Mouse (Mus musculus): ENCODE measurements around the gene Tmx1. TPM values are rescaled to one million over a fixed set of nuclear protein-coding genes. Genes with fewer than 3 reads are reported as not detected.

Gene Tmx1
- 10 to 100 TPM; 29.3 to 34.7 (median 33.2) TPM for total RNA-seq (2022)

- peak; percentile 93 to 96 for DNase-seq (ENCODE audit: low spot score in 2 of 2)
Measured at GRCm38 (mm10) chr12:70452726-70453645, at the start of gene Tmx1. Tmx1 (plus strand) TSS chr12:70453095.

GRCm38 (mm10) chr12:70404327-70404726 is 48.6 kb upstream of the Tmx1 start:
- DNase-seq (ENCODE audit: low spot score in 2 of 2) = peak; percentile 83 to 90

- no peak for DNase-seq (ENCODE audit: low spot score in 2 of 2)
Measured at GRCm38 (mm10) chr12:70408396-70408795, 44.5 kb upstream of the Tmx1 start.

- no peak for DNase-seq (ENCODE audit: low spot score in 2 of 2)
Measured at GRCm38 (mm10) chr12:70409600-70409999, 43.3 kb upstream of the Tmx1 start.

DNA sequence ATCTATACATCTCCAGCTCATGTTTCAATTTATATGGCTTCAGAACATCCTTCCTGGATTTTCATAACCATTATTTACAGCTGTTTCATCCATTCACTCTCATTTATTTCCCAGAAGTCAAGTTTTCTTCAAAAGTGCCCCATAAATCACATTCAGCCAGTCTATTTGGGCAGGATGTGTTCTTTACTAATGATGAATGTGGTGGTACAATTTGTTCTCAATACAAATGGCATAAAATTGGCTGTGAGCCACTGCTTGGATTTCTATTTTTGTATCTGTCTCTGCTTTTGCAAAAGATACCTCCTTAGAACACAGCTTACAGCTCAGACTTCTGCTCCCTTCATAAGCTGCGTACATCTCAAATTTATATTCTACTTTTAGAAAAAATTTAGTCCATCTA is 32.7 kb upstream of the Tmx1 start:
- DNase-seq (ENCODE audit: low spot score in 2 of 2) = peak in 1 of 2 experiments; percentile 20

GRCm38 (mm10) chr12:70421028-70421427 is 31.9 kb upstream of the Tmx1 start:
- peak in 1 of 2 experiments; percentile 40 for DNase-seq (ENCODE audit: low spot score in 2 of 2)

GRCm38 (mm10) chr12:70422322-70423118 is 30.4 kb upstream of the Tmx1 start:
- DNase-seq (ENCODE audit: low spot score in 2 of 2) = no peak

DNA sequence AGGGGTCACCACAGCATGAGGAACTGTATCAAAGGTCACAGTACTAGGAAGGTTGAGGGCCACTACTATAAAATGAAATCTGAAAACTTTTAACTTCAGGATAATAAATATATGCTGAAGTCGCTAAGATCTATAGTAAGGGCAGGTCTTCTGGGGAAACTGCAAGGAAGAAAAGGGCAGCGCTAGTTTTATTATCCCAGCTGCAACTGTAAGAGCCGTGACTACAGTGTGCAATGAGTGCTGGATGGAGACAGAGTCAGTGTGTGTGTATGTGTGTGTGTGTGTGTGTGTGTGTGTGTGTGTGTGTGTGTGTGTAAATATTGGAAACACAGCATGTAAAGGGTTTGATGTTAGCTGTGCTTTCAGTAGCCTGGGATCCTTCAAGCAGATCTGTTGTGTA is 25.0 kb upstream of the Tmx1 start:
- no peak for DNase-seq (ENCODE audit: low spot score in 2 of 2)

GRCm38 (mm10) chr12:70429637-70430036 is 23.3 kb upstream of the Tmx1 start:
- DNase-seq (ENCODE audit: low spot score in 2 of 2) = no peak

DNA sequence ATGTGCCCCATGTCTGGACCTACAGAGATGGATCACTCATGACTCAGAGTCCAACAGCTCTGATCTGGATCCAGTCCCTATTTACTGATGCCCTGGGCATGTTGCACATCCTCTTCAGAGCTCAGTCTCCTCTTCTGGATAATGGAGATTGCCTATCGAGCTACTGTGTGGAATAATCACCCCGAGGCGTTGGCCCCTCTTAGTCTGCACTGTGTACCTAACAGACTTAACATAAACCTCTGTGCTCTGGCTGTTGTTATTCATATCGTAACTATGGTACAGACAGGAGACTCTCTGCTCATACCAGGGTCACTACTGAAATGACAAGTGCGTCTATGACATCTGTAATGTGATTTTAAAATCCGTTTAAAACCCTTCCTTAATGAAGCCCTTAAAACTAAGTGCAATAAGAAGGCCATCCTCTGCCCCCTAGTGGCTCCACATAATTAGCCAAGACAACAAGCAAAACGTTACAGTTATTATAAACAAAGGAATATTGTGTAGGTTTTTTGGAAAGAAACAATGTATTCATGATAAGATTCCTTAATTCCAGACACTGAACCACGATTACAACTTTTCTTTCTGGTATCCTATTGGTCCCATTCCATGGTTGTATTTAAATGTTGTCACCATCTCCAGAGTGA is 22.5 kb upstream of the Tmx1 start:
- DNase-seq (ENCODE audit: low spot score in 2 of 2) = peak in 1 of 2 experiments; percentile 55

DNA sequence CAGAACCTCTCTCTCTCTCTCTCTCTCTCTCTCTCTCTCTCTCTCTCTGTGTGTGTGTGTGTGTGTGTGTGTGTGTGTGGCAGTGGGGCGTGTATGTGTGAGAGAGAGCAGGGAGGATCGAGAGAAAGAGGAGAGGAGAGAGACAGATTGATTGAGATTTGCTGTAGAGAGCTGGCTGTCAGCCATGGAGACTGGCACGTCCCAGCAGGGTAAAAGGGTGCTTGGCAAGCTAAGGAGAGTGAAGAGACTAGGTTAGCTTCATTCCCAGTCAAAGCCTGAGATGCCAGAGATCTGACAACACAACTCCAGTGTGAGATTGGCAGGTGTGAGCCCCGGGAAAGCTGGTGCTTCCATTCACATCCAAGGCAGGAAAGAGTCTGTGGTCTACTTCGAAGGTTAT is 21.5 kb upstream of the Tmx1 start:
- DNase-seq (ENCODE audit: low spot score in 2 of 2) = no peak

- DNase-seq (ENCODE audit: low spot score in 2 of 2) = no peak
Measured at GRCm38 (mm10) chr12:70449961-70450360, 2.9 kb upstream of the Tmx1 start.

- no peak for DNase-seq (ENCODE audit: low spot score in 2 of 2)
Measured at GRCm38 (mm10) chr12:70451533-70451932, 1.4 kb upstream of the Tmx1 start.

DNA sequence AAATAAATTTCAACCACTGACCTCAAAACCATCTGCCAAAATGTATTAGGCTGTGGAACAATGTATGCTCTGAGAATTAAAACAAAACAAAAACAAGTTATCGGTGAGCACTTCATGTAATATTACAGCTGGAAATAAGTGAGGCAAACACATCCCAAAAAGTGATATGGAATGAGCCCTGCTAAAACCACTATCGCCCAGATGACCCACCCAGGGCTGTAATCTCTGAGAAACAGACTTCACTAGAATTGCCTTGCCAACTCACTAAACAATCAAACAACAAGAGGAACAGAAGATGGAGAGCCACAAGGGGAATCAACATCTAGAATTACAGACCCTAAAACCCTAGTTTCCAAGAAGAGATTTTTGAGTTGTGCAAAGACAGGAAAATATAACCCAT is 752 bp upstream of the Tmx1 start:
- no peak for DNase-seq (ENCODE audit: low spot score in 2 of 2)

DNA sequence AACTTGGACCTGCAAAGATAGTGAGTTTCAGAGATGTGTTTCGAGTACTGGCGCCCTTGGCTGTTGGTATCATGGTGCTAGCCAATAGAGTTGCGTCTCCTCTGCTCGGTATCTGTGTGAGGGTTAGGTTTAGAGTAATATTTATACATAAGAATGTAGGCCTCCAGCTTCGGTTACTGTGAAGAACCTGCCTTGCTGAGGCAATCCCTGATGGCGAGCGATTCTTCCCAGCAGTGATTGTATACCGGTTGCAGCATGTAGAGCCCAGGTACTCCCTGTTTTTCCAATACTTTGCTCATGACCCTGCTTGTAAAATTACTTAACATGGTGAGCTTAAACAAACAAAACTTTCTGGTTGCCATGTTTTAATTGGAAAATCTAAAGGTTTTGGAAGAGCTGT is 2.3 kb downstream of the Tmx1 start:
- no peak for DNase-seq (ENCODE audit: low spot score in 2 of 2)

DNA sequence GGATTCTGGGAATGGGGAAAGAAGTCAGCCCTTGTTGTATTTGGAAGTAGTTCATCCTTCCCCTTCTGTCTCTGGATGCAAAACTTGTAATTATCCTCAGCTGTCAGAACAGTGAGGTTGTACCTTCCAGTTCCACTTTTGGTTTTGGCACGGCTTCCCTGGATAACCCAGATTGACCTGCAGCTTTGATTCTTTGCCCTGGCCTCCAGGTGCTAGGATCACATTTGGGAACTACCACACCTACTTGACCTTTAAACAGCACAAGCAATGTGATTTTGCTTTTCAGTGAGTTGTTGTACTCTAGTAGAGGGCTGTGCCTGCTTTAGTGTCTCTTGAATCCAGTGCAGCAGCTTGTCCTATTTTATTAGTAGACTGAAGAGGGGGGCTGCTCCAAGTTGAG is 6.7 kb downstream of the Tmx1 start:
- no peak for DNase-seq (ENCODE audit: low spot score in 2 of 2)

DNA sequence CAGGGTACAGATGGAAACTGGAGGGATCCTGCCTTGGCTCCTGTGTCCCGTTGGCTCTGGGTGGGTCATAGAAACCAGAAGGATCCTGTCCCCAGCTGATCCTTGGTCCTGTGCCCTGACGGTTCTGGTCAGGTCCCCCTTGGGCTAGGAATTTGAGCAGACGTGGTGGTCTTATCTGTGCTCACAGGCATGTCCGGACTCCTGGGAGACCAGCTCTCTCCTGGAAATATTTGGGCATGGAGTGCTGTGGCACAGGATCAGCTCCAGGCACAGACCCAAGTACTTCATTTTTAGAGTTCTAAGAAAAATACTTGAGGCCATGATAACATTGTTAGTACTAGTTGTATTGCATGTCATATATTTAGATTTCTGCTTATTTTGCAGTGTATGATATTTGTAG is 11.1 kb downstream of the Tmx1 start:
- no peak for DNase-seq (ENCODE audit: low spot score in 2 of 2)

DNA sequence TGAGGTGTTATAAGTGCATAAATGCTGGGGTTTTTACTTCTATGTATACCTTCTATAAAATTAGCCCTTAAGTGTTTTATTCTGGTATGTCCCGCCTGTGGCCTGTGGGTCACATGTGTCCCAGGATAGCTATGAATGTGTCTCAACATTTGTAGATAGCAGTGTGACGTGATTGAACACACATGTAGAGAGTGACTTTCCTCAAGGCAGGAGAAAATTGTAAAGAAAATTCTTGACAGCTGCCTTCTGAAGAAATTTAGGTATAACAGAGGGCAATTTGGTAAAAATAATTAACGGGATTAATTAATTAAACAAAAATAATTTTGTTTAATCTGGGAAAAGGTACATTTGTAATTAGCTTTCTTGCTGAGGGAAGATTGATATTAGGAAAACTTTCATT is 22.4 kb downstream of the Tmx1 start:
- DNase-seq (ENCODE audit: low spot score in 2 of 2) = no peak

- no peak for DNase-seq (ENCODE audit: low spot score in 2 of 2)
Measured at GRCm38 (mm10) chr12:70476884-70477576, 24.1 kb downstream of the Tmx1 start.

DNA sequence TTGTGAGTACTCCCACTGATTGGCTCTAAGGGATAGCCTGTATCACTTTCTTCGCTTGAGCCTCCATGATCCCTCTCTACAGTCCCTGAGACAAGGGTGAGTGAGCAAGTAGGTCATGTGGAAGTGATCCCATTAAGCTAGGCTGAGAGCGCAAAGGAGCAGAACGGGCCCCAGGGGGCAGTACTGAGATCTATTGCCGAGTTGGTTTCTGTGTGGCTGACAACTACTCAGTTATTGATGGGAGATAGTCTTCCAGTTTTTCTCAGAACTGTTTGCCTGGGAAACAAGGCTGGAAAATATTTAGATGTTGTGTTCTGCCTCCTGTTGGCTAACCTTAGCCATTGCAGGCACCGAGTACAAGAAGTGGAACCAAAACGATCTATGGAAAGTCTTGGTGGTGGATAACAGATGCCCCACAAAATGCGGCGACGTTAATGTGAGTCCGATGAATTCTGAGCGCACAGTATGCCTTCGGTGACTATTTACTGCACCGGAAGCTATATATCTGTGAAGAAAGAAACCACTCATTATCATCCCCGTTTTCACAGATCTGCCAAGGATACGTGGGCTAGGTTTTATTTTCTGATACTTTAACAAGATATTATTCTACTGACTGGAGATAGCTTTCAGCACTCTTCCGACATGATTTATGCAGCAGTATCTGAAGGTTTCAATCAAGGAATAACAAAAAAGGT is 24.8 kb downstream of the Tmx1 start:
- peak; percentile 34 to 62 for DNase-seq (ENCODE audit: low spot score in 2 of 2)

DNA sequence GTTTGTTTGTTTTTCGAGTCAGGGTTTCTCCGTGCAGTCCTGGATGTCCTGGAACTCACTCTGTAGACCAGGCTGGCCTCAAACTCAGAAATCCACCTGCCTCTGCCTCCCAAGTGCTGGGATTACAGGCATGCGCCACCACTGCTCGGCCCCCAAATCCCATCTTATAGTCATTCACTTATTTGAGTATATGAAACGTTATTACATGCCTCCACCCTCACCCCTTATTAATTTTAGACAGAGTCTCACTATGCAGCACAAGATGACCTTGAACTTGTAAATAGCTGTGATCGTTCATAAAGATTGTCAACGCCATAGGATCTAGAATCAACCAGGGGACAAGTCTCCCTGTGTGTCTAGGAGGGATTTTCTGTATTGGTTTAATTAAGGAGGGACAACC is 33.1 kb downstream of the Tmx1 start:
- no peak for DNase-seq (ENCODE audit: low spot score in 2 of 2)
